Mouse (Mus musculus) brain, embryonic 14.5 days (tissue): ENCODE results near the gene Hnrnpdl.

Source experiments
- CTCF ChIP-seq: fragments of 200-500 bp; IDR thresholded peaks from 2 replicates; pipeline ENCODE4 v1.5.1; 2012; ENCODE audit warnings: inconsistent platforms, mild to moderate bottlenecking, moderate library complexity, borderline replicate concordance; ENCODE audit not compliant: insufficient read depth, insufficient read length; ENCODE audit errors: extremely low read depth
- POLR2A ChIP-seq: fragments of 200-500 bp; IDR thresholded peaks from 2 replicates; pipeline ENCODE4 v1.6.1; 2012; ENCODE audit warnings: mild to moderate bottlenecking, inconsistent platforms, borderline replicate concordance; ENCODE audit not compliant: poor library complexity, insufficient read depth, insufficient read length, severe bottlenecking; ENCODE audit errors: extremely low read depth

DNA sequence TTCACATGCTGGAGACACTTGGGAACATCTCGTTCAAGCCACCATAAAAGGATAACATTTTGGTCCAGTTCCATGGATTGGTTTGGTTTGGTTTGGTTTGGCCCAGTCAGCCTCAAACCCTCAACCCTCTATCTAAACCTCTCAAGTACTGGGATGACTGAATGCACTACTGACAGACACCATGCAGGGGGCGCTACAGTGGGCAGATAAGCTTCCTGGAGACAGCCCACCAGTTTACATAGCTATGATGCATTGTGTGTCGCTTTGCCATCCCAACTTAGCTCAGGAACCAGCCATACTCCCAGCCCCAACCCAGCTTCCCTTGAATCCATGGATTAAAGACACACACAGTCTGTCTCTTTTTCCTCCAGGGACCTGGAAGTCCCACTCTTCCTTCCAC lies 31.0 kb downstream of the Hnrnpdl start:
- TF ChIP-seq POLR2A, result no peak
- no peak; the same call in 1 of the 2 replicates for TF ChIP-seq CTCF
